Mouse (Mus musculus): Measurements from ENCODE around the gene Ano4. TPM values are rescaled to one million over a fixed set of nuclear protein-coding genes. Genes with fewer than 3 reads are reported as not detected.
A peak's percentile ranks its signal among the peaks of the same experiment; 100 is the strongest.

Gene Ano4
- total RNA-seq, 2 experiments from 2014 or later = 6.0 to 6.1 TPM

- DNase-seq = no peak
- intact Hi-C loops (cut with DNase I) = no loop called here
Observed at GRCm38 (mm10) chr10:89290698-89291097, 53.9 kb downstream of the Ano4 start.

- DNase-seq = no peak
- intact Hi-C loops (cut with DNase I) = no loop called here
Observed at GRCm38 (mm10) chr10:89289290-89289689, 55.3 kb downstream of the Ano4 start.

DNA sequence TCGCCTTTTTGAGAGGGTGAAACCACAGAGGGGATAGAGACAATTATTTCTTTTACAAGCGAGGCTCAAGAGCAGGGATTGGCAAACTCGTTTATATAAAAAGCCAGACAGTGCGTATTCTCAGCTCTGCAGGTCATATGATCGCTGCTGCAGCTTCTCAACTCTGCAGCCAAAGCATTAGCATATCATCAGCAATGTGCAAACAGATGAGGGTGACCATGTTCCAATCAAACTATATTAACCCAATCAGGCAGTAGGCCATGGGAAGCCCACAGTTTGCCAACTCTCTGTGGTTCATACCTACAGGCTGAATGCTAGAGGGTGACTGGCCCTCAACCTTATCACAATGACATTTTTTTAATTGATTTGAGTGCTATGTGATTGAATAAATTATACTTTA is 64.2 kb downstream of the Ano4 start:
- intact Hi-C loops (cut with DNase I) = no loop called here
- DNase-seq = no peak

- intact Hi-C loops (cut with DNase I) = no loop called here
- no peak for DNase-seq
Observed at GRCm38 (mm10) chr10:89273001-89273680, 71.4 kb downstream of the Ano4 start.

DNA sequence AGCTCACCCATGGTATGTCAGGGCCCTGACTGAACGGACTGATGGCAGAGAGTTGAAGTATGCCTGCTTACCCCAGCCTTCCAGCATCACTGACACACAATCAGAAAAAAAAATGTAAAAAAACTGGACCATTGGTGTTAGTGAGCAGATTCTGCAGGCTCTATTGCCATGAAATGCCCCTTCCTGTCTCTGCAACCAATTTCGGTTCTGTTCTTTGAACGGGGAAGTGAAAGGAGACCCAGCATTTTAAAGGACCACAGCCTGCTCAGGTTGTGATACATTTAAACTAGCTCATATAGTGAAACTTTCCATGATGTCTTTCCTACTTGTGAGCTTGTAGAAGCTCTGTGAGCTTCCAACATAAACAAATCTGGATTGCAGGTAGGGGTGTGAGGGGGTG is 77.2 kb downstream of the Ano4 start:
- intact Hi-C loops (cut with DNase I) = no loop called here
- DNase-seq = no peak

GRCm38 (mm10) chr10:89263396-89263795 is 81.2 kb downstream of the Ano4 start:
- intact Hi-C loops (cut with DNase I) = no loop called here

DNA sequence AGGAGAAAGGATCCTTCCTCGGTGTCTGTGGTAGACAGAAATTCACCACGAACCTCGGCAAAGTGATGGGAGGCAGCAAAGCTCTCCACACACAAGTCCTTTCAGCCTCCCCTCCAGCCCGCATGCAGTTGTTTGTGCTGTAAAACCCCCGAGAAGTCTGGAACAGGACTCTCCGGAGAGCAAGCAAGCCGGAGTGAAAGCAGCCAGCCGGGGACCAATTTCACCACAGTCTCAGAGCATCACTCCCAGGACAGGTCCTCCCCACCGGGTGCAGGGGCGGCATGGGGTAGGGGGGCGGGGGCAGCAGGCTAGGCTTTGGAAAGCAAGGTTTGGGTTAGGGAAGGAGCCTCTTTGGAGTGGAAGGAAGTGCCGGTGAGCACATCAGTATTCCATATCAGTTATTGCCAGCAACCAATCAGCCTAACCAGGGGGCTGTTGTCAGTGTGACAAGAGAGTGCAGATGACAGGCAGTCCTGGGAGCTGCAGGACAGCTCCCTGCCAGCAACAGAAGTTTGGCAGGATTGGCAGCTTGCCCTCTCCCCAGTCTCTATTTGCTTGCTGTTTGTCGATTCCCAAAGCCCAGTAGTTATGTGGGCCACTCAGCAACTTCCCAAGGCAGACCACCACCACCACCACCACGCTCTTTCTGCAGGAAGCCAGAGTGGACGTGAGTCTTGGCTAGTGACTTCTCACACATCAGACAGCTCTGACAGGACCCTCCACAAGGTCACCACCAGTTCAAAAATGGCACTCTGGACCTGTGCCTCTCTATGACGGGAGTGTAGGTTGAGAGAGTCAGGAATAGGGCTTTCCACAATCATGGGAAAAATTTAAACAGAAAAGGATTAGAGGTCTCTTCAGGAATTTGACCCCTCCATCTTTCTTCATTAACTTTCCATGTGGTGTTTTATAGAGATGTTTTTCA is 86.8 kb downstream of the Ano4 start:
- DNase-seq = peak in 1 of 2 experiments; percentile 11

More at GRCm38 (mm10) chr10:89263396-89263795, 81.2 kb downstream of the Ano4 start:
- no peak for DNase-seq

GRCm38 (mm10) chr10:89256762-89257456 is 87.7 kb downstream of the Ano4 start:
- intact Hi-C loops (cut with DNase I) = no loop called here
- no peak for DNase-seq

More for the DNA sequence above, 86.8 kb downstream of the Ano4 start:
- intact Hi-C loops (cut with DNase I) = no loop called here

- no peak for DNase-seq
- intact Hi-C loops (cut with DNase I) = no loop called here
Observed at GRCm38 (mm10) chr10:89254765-89255164, 89.8 kb downstream of the Ano4 start.

DNA sequence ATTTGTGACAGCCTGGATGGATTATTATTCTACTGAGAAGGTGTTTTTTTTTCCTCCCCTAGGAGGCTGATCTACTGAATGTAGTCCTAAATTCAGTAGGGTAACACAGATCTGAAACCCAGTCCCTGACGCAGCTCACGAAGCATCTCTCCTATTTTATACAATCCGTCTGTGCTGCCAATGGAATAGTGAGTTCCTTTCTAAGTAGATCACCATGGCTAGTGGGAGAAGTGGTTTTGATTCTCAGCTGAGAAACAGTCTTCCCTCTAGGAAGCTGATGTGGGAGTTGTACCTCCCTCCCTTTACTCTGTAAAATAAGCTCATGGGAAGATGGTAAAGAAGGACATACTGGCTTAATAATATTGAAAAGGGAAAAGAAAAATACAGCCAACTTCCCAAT is 90.8 kb downstream of the Ano4 start:
- intact Hi-C loops (cut with DNase I) = no loop called here

DNA sequence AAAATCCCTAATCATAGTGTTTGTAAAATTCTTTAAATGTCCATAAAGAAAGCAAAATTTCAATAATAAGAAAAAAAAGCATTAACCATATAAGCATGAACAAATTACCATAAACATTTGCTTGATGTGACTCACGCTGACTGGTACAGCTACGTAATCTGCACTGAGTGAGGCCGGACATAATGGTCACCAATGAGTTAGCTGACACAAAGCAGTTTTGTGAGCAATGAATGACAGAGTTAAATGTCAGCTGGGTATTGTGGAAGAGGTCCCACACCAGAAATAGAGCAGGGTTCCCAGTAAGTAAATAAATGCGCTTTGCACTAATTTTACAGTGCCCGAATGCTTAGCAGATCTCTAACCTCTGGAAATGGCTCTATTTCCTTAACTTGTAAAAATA is 91.9 kb downstream of the Ano4 start:
- no peak for DNase-seq
- intact Hi-C loops (cut with DNase I) = no loop called here

More for the DNA sequence above, 90.8 kb downstream of the Ano4 start:
- no peak for DNase-seq

DNA sequence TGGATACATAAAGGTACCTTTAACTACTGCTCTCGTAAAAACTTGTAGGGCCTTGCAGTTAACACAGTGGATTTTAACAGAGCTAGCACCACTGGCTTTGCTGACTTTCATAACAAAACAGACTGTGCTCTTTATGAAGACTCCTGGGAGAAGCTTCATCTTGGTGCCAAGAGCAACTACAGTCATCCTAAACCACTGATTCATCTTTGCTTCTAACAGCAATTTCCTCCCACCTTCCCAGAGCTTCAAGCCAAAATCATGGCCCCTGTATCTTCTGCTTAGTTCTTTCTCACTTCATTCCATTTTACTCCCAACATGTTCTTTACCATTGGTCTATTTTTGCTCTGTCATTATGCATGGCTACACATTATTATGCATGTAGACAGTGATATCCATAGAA is 100.8 kb downstream of the Ano4 start:
- DNase-seq = no peak
- intact Hi-C loops (cut with DNase I) = no loop called here

GRCm38 (mm10) chr10:89224524-89224923 is 120.0 kb downstream of the Ano4 start:
- DNase-seq = peak; percentile 11 to 15
- intact Hi-C loops (cut with DNase I) = no loop called here

GRCm38 (mm10) chr10:89222284-89222989 is 122.1 kb downstream of the Ano4 start:
- intact Hi-C loops (cut with DNase I) = no loop called here

DNA sequence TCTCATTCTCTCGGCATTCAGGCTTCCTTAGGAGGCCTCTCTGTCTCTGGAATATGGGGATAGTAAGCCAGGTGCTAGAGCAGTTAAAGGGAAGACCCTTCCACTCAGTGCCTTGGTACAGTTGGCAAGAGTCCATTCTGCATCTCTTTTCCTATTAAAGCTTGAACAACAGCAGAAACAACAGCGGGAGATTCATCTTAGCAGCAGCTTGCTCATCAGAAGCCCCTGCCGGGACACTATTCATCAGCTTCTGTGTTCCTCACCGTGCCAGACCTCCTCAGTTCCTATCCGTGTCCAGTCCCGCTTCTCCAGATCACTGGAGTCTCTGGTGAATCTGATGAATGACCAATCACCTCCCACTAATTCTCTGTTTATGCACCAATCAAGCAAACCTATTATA is 128.5 kb downstream of the Ano4 start:
- intact Hi-C loops (cut with DNase I) = no loop called here

More at GRCm38 (mm10) chr10:89222284-89222989, 122.1 kb downstream of the Ano4 start:
- no peak for DNase-seq

DNA sequence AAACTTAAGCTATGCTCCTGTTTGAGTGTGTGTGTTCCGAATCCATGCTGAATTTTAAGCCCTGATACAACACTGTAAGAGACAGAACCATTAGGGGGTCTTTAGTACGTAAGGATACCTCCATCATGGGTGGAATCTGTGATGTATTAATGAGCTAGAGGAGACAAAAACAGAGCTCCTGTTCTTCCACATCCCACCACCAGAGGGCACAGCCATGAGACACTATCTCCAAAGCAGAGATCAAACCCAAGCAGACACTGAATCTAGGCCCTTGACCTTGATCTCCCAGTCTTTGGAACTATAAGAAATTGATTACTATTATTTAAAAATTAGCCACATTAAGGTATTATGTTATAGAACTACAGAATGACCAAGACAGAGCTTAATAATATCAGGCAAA is 138.7 kb downstream of the Ano4 start:
- intact Hi-C loops (cut with DNase I) = no loop called here
- peak in 1 of 2 experiments; percentile 5 for DNase-seq

More for the DNA sequence above, 128.5 kb downstream of the Ano4 start:
- DNase-seq = no peak

DNA sequence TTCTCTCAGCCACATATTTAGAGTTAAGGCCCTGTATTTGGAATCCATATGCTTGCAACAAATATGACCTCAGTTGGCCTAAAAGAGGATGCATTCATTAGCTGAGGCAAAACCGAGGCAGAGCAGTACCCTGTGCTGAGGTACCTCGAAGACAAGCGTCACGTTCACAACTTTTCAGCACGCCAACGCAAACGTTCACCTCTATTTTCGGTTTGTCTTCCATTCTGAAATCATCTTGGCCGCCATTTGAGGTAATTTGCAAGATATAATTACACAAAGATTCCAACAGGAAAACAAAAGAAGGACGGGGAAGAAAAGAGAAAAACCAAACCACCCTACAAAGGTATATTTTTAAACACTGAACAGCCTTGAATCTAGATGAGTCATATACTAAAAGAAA is 148.1 kb downstream of the Ano4 start:
- intact Hi-C loops (cut with DNase I) = no loop called here
- no peak for DNase-seq

DNA sequence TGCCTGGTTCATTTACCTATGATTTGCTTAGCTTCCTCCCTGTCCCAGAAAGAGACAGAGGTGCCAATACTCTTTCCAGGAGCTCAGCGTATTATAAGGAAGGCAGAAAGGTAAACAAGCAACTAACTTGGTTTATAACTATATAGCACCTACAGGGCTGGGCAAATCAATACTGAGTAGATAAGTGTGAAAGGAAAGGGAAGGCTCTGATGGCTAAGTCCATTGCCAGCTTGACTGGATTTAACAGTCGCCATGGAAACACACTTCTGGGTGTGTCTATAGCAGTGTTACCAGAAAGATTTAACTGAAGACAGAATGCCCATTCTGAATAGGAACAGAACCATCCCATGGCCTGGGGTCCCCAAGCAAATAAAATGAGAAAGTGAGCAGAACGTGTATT is 149.5 kb downstream of the Ano4 start:
- DNase-seq = no peak
- intact Hi-C loops (cut with DNase I) = no loop called here

GRCm38 (mm10) chr10:89194440-89194839 is 150.1 kb downstream of the Ano4 start:
- intact Hi-C loops (cut with DNase I) = no loop called here
- DNase-seq = no peak

- DNase-seq = no peak
- intact Hi-C loops (cut with DNase I) = no loop called here
Observed at GRCm38 (mm10) chr10:89177921-89178320, 166.6 kb downstream of the Ano4 start.
